Mouse (Mus musculus) midbrain, embryonic 11.5 days (tissue): Measurements from ENCODE around the gene Ptpn3. TPM values are rescaled to one million over a fixed set of nuclear protein-coding genes. Genes with fewer than 3 reads are reported as not detected.
"Not testable (repeated sequence)": the region's sequence is repeated elsewhere in the genome, so short reads cannot be mapped to it uniquely, and the experiment has no call there.

Experiments used
- ATAC-seq: fragments of 200-750 bp; cut with Nextera tagmentation; 2 replicates; pipeline ENCODE4 v1.8.0; 2017; ENCODE audit warnings: moderate TSS enrichment, moderate library complexity; ENCODE audit not compliant: low FRiP score
- DNase-seq: peaks from one replicate; pipeline ENCODE4 v3.0.0; 2015; ENCODE audit warnings: low spot score; ENCODE audit errors: missing footprints
- H3K27ac ChIP-seq: fragments of 300-500 bp; sonication (generic); 2 replicates; pipeline ENCODE4 v1.5.1; 2014; ENCODE audit warnings: low read depth, low read length
- H3K27me3 ChIP-seq: fragments of 300-500 bp; sonication (generic); 2 replicates; pipeline ENCODE4 v1.6.1; 2014; ENCODE audit warnings: mild to moderate bottlenecking, low read length, moderate library complexity, mixed read lengths; ENCODE audit not compliant: control insufficient read depth, insufficient read depth
- H3K36me3 ChIP-seq: fragments of 300-500 bp; sonication (generic); 2 replicates; pipeline ENCODE4 v1.6.1; 2014; ENCODE audit warnings: mild to moderate bottlenecking, low read length, moderate library complexity, mixed read lengths; ENCODE audit not compliant: control insufficient read depth, insufficient read depth
- H3K4me1 ChIP-seq: fragments of 300-500 bp; sonication (generic); 2 replicates; pipeline ENCODE4 v1.6.1; 2014; ENCODE audit warnings: low read length; ENCODE audit not compliant: control insufficient read depth, insufficient read depth
- H3K4me2 ChIP-seq: fragments of 300-500 bp; sonication (generic); 2 replicates; pipeline ENCODE4 v1.6.1; 2014; ENCODE audit warnings: mild to moderate bottlenecking, moderate library complexity
- H3K4me3 ChIP-seq: fragments of 300-500 bp; sonication (generic); 2 replicates; pipeline ENCODE4 v1.5.1; 2014; ENCODE audit warnings: low read depth, low read length
- H3K9ac ChIP-seq: fragments of 300-500 bp; sonication (generic); 2 replicates; pipeline ENCODE4 v1.6.1; 2014; ENCODE audit warnings: low read length
- H3K9me3 ChIP-seq: fragments of 300-500 bp; sonication (generic); 2 replicates; pipeline ENCODE4 v1.6.1; 2016; ENCODE audit warnings: low read length; ENCODE audit not compliant: control insufficient read depth
- WGBS: fragments of 180-500 bp; shearing (Covaris S2); extraction: QIAGEN DNeasy Blood & Tissue Kit; methylation state at CpG from one replicate; pipeline ENCODE4 v1.1.7; 2014; 5-methylcytosine and 5-hydroxymethylcytosine counted together
- polyA plus RNA-seq: library from polyadenylated mRNA; unstranded; fragments of >200 nt; fragmentation: Nextera tagmentation; extraction: Ambion mirVana; gene quantifications from 2 replicates; pipeline ENCODE4 v1.2.1, GENCODE M21; 2014

Ptpn3 gene
- polyA plus RNA-seq, 1 experiment from 2014 or later: 0.33 TPM

- no peaks in the 10 kb centered on the region for H3K27me3 ChIP-seq
- no peak overlapping the region for H3K4me3 ChIP-seq
- H3K9me3 ChIP-seq: no peaks in the 10 kb centered on the region
- DNase-seq (peak; percentile 91), ATAC-seq (peak; percentile 65; the same call in 1 of the 2 replicates)
- no peaks in the 10 kb centered on the region for H3K36me3 ChIP-seq
- H3K9ac ChIP-seq: no peak overlapping the region
- WGBS: 35% methylated on average over 15 of the region's 15 CpGs
- H3K4me2 ChIP-seq: no peak overlapping the region
- no peak overlapping the region for H3K27ac ChIP-seq
- peaks cover 4% of the 10 kb centered on the region for H3K4me1 ChIP-seq
These were observed 27.8 kb downstream of the Ptpn3 start for GRCm38 (mm10) chr4:57273532-57274502.

- DNase-seq (no peak), ATAC-seq (no peak)
- no peak overlapping the region for H3K4me3 ChIP-seq
- H3K27ac ChIP-seq: no peak overlapping the region
- no peak overlapping the region for H3K4me2 ChIP-seq
- no peaks in the 10 kb centered on the region for H3K36me3 ChIP-seq
- WGBS: 85% methylated on average over 8 of the region's 8 CpGs
- H3K9me3 ChIP-seq: no peaks in the 10 kb centered on the region
- H3K27me3 ChIP-seq: no peaks in the 10 kb centered on the region
- H3K9ac ChIP-seq: no peak overlapping the region
- peaks cover 4% of the 10 kb centered on the region for H3K4me1 ChIP-seq
These were observed 30.6 kb downstream of the Ptpn3 start for GRCm38 (mm10) chr4:57270991-57271390.

GRCm38 (mm10) chr4:57270489-57270888 lies 31.1 kb downstream of the Ptpn3 start:
- H3K4me3 ChIP-seq, H3K36me3 ChIP-seq, H3K9ac ChIP-seq, H3K4me2 ChIP-seq, H3K9me3 ChIP-seq, DNase-seq, ATAC-seq, H3K4me1 ChIP-seq, H3K27ac ChIP-seq, H3K27me3 ChIP-seq: not testable (repeated sequence)
- WGBS: 82% methylated on average over 5 of the region's 5 CpGs

GRCm38 (mm10) chr4:57269344-57269743 lies 32.3 kb downstream of the Ptpn3 start:
- ATAC-seq: no peak
- WGBS: 88% methylated on average over 10 of the region's 10 CpGs

DNA sequence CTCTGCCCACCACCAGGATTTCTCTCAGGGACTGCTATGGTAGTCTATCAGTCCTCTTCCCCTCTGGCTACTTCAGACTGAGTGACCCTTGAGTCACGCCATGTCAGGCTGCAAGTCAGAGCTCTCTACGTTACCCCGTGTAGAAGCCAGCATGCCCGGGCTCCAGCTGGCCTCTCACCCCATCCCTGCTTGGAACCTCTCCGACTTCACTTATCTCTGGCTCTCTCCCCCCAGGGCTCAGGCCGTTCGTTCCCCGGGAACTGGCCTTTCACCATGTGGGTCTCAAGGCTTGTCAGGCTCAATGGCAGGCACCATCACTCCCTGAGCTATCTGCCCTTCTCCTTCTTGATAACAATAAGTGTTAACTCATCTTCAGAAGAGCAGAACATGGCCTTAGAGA lies 33.3 kb downstream of the Ptpn3 start:
- Histone ChIP-seq H3K9me3 (no peaks in the 10 kb centered on the region), H3K4me2 (no peak overlapping the region), H3K9ac (no peak overlapping the region), H3K4me1 (peaks cover 4% of the 10 kb centered on the region), H3K36me3 (no peaks in the 10 kb centered on the region), H3K27ac (no peak overlapping the region), H3K27me3 (no peaks in the 10 kb centered on the region), H3K4me3 (no peak overlapping the region)
- DNase-seq (no peak), ATAC-seq (no peak)
- 88% methylated on average over 8 of the region's 8 CpGs for WGBS

More at GRCm38 (mm10) chr4:57269344-57269743, 32.3 kb downstream of the Ptpn3 start:
- Histone ChIP-seq H3K9ac (no peak overlapping the region), H3K27me3 (no peaks in the 10 kb centered on the region), H3K27ac (no peak overlapping the region), H3K4me2 (no peak overlapping the region), H3K4me3 (no peak overlapping the region), H3K36me3 (no peaks in the 10 kb centered on the region), H3K4me1 (peaks cover 4% of the 10 kb centered on the region), H3K9me3 (no peaks in the 10 kb centered on the region)
- no peak for DNase-seq

GRCm38 (mm10) chr4:57266389-57266788 lies 35.2 kb downstream of the Ptpn3 start:
- Histone ChIP-seq H3K27me3 (no peaks in the 10 kb centered on the region), H3K9ac (no peak overlapping the region), H3K27ac (no peak overlapping the region), H3K4me1 (no peaks in the 10 kb centered on the region), H3K4me2 (no peak overlapping the region), H3K4me3 (no peak overlapping the region), H3K36me3 (no peaks in the 10 kb centered on the region), H3K9me3 (no peaks in the 10 kb centered on the region)
- 84% methylated on average over 9 of the region's 9 CpGs for WGBS
- ATAC-seq: no peak
- DNase-seq: no peak

DNA sequence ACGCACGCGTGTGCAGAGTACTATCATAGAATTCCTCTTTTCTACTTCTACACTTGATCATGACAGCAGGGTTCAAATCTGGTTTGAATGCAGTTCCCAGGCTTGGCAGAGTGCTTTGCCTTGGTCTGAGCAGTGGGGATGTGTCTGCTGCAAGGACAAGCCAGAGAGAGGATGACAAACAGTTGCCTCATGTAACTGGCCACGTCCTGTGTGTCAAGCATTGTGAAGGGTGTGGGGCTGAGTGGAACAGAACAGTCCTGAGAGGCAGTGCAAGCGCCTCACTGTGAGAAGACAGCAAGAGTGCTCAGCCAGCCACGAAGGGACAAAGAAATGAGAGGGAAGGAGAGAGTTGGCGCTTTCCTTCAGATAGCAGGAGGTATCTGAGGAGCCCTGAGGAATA lies 37.9 kb downstream of the Ptpn3 start:
- DNase-seq (no peak), ATAC-seq (no peak)
- Histone ChIP-seq H3K9me3 (no peaks in the 10 kb centered on the region), H3K4me1 (no peaks in the 10 kb centered on the region; the same call in 1 of the 2 replicates), H3K9ac (no peak overlapping the region), H3K36me3 (no peaks in the 10 kb centered on the region), H3K27ac (no peak overlapping the region), H3K27me3 (no peaks in the 10 kb centered on the region), H3K4me2 (no peak overlapping the region), H3K4me3 (no peak overlapping the region)
- 78% methylated on average over 7 of the region's 7 CpGs for WGBS

GRCm38 (mm10) chr4:57263061-57263685 lies 38.5 kb downstream of the Ptpn3 start:
- Histone ChIP-seq H3K27me3 (no peaks in the 10 kb centered on the region), H3K9me3 (no peaks in the 10 kb centered on the region), H3K4me2 (no peak overlapping the region), H3K9ac (no peak overlapping the region), H3K4me3 (no peak overlapping the region), H3K4me1 (peaks cover 4% of the 10 kb centered on the region), H3K27ac (no peak overlapping the region), H3K36me3 (no peaks in the 10 kb centered on the region)
- WGBS: 69% methylated on average over 8 of the region's 8 CpGs
- ATAC-seq: no peak
- DNase-seq: no peak

- DNase-seq: no peak
- WGBS: 80% methylated on average over 8 of the region's 8 CpGs
- ATAC-seq: no peak
These were observed 39.2 kb downstream of the Ptpn3 start for GRCm38 (mm10) chr4:57262451-57262850.

More at GRCm38 (mm10) chr4:57262451-57262850, 39.2 kb downstream of the Ptpn3 start:
- H3K4me1 ChIP-seq: peaks cover 7% of the 10 kb centered on the region
- H3K27ac ChIP-seq: no peak overlapping the region
- no peaks in the 10 kb centered on the region for H3K27me3 ChIP-seq
- no peak overlapping the region for H3K4me2 ChIP-seq
- no peak overlapping the region for H3K9ac ChIP-seq
- no peaks in the 10 kb centered on the region for H3K36me3 ChIP-seq
- no peak overlapping the region for H3K4me3 ChIP-seq
- H3K9me3 ChIP-seq: no peaks in the 10 kb centered on the region
